Mouse (Mus musculus) lung, adult 2 months (tissue): ENCODE results near the gene Abcb6.

Source experiments
- CTCF ChIP-seq: fragments of 200-500 bp; IDR thresholded peaks from 2 replicates; pipeline ENCODE4 v1.5.1; 2011; ENCODE audit warnings: mild to moderate bottlenecking, low read length, control low read depth; ENCODE audit not compliant: insufficient read depth
- POLR2A ChIP-seq: fragments of 200-500 bp; IDR thresholded peaks from 2 replicates; pipeline ENCODE4 v1.6.1; 2011; ENCODE audit warnings: low read depth, mild to moderate bottlenecking, control low read depth, low read length, borderline replicate concordance; ENCODE audit errors: extremely low read depth

- TF ChIP-seq CTCF: no peak
- no peak for TF ChIP-seq POLR2A
Measured at GRCm38 (mm10) chr1:75201236-75201635, 21.0 kb upstream of the Abcb6 start.
